Mouse (Mus musculus) WW6 (cell line): ENCODE results near the gene Pyroxd1.
A peak's percentile ranks its signal among the peaks of the same experiment; 100 is the strongest.
"Not testable (repeated sequence)": the region's sequence is repeated elsewhere in the genome, so short reads cannot be mapped to it uniquely, and the experiment has no call there.

Experiments
- DNase-seq: peaks from one replicate; pipeline ENCODE4 v3.0.0-alpha.2; 2013; ENCODE audit warnings: low read depth, low spot score

The Pyroxd1 gene

DNA sequence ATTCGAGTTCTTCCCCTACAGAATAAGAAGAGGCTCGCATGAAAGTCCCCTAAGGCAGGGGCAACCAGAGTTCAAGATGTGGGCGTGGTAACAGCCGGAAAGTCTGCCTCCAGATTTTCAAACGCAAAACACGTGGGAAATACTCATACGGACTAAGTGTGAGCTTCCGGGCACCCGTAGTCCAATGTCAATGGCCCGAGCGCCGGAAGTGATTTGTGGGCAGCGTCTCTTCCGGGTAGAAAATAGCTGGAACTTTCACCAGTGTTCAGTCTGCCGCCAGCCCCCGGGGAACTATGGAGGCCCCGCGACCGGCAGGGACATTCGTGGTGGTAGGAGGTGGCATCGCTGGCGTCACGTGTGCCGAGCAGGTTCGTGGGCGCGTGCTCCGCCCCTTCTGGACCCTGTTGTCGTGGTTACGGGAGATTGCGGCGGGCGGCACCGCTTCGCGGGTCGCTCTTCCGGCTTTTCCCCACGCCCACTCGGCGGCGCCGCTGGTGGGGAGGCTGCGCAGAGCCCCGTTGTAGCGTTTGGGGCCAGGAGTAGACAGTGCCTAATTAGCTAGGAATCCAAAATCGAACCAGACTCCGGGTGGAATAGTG, at the start of gene Pyroxd1:
TSS of gene Pyroxd1 (plus strand) at position 215 of the 599 bp plus-strand sequence.
- peak; percentile 94 for DNase-seq

DNA sequence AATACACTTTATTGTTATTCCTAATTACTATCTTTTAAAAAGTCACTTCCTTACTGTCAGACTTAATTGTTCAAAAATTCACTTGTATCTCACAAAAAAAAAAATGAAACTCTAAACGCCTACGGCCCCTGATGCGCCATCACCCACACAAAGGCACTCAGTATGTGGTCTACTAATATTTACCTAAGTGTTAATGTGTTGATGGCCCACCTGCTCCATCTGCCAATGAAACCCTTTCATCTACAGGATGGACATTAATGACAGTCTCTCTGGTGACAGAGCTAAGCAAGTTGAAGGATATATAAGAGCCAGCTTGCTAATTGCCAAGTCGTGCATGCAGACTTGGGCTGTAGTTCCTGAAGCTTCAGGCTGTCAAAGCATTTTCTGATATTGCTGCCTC, 47.4 kb upstream of the Pyroxd1 start, which contains the start of gene Iapp:
TSS of gene Iapp (plus strand) at position 326 of the 400 bp plus-strand sequence.
- no peak for DNase-seq

DNA sequence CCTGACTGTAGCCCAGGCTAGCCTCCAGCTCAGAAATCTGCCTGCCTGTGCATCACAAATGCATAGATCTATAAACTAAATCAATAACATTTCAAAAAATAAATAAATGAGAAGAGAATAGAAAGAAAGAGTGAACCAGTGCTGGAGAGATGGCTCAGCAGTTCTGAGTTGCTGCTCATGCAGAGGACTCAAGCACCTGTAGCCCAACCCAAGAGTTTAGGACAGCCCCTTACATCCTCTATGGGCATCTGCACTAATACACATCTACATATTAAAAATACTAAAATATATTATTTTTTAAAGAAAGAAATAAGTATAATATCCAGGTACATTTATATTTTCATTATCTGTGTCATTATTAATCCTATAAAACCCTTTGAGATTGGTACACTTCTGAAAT, 40.4 kb upstream of the Pyroxd1 start:
- DNase-seq = no peak

DNA sequence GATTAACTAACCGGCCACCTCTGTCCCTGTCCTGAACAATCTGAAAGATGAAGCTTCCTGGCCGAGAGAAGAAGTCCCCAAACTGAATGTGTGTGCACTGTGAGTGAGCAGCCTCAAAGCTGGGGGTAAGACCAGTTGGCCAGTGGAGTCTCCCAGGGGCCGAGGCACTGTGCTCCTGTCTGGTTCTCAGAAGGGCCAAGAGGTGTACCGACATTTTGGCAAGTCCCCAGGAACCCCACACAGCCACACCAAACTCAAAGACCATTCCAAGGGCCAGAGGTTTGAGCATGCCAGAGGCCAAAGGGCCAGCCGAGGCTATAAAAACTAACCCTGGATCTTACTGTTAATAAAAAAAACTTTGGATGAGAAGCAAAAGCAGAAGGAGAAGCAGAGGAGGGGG, 31.2 kb upstream of the Pyroxd1 start:
- DNase-seq = no peak

DNA sequence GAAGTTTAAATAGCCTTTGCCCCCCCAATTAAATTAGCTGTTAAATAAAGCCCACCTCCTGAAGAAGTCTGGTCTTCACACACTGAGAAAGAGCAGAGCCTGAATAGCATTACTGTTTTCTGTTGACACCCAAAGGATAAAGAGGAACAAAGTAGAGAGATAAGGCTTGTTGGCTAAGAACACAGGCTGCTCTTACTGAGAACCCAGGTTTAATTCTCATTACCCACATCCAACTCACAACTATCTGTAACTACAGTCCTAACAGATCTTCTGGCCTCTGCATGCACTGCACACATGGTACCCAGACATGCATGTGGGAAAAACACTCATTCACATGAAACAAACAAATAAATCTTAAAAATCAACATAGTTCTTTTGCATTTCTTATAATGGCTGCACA, 28.3 kb upstream of the Pyroxd1 start:
- DNase-seq = no peak

DNA sequence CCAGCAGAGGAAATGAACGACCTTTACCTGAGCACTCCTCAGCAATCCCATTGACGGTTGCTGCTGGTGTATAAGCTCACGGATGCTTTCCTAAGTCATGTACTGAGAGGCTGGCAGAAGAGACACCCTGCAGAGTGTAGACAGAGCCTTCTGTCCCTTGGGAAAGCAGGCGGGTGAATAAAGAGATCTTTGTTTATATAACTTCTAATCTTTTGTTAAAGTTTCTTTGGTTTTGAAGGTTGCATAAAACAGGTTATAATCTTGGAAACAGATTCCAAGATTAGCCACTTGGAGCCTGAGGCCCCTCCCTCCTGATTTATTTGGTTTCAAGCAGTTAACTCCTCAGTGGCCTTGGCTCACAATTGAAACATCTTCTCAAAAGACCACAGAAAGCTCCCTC, 22.6 kb upstream of the Pyroxd1 start, which contains the start of gene Slco1a5:
TSS of gene Slco1a5 (minus strand) at position 101 of the 400 bp plus-strand sequence.
- no peak for DNase-seq

DNA sequence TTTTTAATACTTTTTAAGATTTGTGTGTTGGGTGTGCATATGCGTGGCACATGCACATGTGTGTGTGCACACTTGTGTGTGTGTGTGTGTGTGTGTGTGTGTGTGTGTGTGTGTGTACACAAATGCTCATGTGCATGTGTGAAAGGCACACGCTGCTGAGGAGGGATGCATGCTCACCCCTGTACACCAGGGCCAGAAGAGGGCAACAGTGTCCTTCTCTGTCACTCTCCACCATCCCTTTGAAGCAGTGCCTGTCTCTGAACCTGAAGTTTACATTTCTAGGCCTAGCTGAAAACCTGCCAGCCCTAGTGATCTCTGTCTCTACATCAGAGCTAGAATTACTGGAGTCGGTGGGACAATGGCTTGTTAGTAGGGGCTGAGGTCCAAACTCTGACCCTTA, 18.9 kb upstream of the Pyroxd1 start:
- no peak for DNase-seq

DNA sequence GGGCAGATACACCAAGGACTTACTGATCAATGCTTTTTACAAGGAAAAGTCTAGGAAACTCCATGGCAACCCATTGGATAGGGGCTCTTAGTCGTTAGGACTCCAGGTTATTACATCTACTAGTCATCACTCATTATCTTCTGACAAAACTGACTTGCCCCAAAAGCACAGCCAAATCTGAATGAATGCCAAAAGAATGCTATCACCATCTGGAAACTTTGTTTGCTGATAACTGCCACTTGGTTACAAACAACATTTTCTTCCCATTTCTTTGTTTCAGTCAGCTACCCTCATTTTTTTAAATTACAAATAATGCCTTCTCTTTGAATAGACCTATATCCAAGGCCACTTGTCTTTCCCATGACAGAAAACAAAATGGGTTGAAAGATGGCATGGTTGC, 16.3 kb upstream of the Pyroxd1 start:
- no peak for DNase-seq

DNA sequence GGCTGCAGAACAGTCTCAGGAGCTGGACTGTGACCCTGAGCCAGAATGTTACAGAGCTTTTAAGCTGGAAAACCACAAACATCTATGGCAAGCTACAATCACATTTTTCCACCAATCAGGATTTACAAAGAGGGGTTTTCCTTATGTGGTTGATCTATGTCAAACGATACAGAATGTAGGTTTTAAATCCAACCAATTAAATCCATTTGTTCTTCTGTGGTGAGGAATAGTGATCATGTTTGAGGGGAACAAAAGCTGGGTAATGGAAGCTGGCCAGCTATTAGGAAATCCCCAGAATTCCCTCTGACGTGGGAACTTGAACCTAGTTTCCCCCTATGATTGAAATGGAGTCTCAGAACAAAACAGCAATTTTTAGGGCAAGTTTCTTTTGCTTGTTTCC, 6.5 kb upstream of the Pyroxd1 start:
- DNase-seq = no peak

DNA sequence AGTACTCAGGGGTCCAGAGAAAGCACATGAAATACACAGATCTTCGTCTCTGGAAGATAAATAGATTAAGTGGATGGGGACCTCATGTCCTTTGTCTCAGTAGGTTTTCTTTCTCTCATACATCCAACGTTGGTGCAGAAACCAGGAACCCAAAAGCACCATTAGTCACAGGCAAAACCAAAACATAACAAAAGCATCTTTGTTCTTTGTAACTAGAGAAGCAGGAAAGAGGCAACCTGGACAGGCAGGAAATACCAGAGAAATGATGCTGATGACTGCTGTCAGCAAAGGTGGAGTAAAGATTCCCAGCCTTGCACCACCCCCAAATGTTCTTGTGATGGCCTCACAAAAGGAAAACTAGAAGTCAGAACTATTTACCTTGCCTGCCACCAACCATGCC, 5.9 kb upstream of the Pyroxd1 start:
- DNase-seq = no peak

DNA sequence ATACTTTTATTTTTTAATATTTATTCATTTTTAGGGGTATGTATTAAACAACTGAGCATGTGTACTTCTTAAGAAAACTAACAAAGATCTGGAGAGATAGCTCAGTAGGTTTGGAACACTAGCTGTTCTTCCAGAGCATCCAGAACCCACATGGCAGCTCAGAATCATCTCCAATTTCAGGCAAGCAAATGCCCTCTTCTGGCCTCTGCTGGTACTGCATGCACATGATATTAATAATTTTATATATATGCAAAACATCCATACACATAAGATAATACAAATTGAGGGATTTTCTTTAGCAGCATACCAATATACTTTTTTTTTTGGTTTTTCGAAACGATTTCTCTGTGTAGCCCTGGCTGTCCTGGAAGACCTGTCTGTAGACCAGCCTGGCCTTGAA, 1.9 kb upstream of the Pyroxd1 start:
- DNase-seq = no peak

DNA sequence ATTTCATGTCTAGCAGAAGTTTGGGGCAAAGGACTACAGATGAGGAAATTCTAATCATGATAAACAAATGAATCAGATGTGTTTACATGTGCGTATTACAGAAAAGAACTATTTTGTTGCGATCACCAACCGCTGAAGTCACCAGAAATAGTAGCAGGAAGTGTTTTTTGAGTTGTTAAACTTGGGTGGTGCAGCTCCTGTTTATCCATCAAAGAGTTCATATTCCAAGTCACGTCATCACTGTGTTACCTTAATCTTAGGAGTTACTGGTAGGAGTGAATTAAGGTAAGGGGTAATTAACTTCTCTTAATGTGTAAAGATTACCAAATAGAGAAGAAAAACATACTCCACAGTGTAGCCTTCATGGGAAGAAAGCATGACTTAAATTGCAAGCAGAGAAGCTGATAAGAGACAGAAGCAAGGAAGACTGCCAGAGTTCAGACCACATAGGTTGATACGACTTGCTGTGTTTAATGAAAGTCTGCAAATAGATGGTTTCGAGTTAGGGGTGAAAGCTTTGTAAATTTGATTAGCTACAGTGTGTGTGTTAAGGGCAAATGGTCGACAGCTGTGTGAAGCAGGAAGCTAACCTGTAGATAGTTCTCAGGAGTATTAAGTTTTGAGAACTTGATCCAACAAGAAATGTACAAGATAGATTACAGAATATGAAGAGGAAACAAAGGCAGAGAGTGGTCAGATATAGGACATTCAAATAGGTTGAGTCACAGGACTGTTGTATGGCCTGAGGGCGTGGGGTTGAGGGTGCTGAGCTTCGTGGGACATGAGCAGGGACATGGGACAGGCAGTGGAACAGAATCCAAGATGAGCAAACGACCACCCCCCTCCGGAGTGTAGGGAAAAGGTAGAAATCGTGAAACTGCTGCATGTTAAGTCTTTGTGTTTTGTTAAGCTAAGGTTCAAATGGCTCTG, 992 bp downstream of the Pyroxd1 start:
- DNase-seq = no peak

DNA sequence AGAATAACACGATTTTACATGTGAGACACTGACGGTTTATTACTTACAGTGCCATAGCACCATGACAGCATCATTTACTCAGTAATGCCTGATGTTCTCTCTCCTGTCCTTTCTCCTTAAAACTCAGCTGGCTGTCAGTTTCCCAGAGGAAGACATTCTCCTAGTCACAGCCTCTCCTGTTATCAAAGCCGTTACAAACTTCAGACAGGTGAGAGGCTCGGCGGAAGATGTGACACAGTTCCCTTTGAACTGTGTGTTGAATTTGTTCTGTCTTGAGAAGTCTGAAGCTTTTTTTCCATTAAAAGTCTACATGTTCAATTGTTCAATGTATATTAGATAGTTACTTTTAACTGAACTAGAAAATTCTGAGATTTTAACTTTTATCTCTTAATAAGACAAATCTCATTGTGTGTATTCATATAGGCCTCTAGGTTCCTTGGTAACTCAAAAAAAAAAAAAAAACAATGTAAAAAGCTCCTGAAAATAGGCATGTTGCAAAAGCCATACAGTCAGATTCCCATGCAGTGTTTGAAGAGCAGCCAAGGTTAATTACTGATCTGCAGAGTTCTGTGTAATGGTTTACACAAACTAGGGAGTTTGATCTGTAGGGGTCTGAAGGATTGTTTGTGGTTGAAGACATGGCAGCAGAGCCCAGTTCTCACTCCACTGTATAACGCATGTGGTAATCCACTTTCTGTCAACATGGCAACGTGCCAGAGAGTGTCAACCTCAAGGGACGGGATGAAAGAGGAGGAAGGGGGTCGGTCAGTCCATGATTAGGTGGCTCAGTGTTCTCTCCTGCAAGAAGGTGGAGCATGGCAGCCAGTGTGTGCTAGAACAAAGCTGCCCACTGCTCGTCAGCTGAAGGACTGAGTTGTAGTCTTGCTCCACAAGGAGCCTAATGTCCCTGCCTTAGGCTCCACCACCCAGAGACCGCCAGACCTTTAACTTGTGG, 2.3 kb downstream of the Pyroxd1 start:
- no peak for DNase-seq

DNA sequence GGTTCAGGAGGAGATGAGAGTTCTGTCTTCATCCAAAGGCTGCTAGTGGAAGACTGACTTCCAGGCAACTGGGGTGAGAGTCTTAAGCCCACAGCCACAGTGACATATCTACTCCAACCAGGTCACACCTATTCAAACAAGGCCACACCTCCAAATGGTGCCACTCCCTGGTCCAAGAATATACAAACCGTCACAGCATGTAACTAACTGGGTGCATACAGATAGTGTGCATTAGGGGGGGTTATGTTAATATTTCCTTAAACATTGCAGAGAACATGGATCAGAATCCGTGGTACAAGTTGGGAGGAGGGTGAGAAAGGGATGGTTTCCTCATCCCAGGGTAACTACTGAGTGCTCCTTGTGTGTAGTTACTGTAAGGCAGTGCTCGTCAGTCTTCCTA, 6.6 kb downstream of the Pyroxd1 start:
- not testable (repeated sequence) for DNase-seq

DNA sequence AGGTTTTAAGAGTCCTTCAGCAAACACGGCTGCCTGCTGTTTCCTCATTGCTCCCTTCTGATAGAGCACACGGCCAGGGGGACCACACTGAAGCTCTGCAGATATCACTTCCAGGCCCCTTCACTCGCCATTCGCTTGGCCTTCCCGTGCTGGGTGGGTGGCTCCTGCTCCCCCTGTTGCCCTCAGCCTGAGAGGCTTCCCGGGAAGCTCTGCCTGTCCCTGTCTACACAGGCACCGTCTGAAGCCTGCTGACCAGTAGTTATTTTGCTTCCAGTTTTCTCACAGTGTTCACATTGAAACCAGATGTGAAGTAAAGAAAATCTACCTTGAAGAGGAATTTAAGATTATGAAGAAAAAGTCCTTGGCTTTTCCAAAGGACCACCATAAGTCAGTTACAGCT, 11.7 kb downstream of the Pyroxd1 start:
- no peak for DNase-seq

DNA sequence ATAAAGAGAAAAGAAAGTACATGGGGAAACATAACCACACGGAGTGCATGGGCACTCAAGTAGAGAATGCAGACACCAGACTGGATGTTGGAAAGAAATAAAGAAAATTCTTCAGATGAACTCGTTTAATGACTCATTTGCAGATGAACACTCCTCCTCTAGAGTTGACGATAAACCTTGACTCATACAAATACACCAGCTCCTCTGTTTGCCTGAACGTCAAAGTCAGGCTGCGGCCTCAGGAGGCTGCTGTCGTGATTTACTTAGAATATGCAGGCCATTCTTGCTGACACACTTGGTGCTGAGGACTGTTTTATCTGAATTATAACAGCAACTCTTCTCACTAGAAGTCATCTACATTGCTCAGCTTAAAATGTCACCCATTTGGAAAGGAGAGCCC, 16.6 kb downstream of the Pyroxd1 start:
- no peak for DNase-seq

DNA sequence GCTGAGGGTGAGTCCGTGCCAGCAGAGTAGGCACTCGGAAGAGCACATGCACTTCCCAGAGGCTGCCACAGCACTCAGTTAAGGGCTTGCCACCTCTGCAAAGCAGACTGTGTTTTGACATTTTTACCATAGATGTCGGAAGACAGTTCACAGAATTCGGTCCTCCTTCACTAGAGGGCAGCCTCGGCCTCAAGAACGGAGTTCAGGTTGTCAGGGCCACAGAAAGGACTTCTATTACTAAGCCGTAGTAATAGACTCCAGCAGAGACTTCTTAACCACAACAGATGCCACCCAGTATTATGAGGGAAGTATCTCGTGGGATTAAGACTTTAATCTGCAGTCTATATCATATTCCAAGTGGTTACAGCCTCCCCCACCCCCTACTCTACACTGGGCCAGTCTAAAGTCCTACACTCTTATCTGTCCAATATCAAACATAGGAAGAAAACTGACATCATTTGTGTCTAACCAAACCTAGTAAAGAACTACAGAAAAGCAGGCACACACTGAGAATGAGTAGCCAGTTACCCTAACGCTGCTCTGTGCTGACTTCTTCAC, 17.6 kb downstream of the Pyroxd1 start:
- DNase-seq = no peak

DNA sequence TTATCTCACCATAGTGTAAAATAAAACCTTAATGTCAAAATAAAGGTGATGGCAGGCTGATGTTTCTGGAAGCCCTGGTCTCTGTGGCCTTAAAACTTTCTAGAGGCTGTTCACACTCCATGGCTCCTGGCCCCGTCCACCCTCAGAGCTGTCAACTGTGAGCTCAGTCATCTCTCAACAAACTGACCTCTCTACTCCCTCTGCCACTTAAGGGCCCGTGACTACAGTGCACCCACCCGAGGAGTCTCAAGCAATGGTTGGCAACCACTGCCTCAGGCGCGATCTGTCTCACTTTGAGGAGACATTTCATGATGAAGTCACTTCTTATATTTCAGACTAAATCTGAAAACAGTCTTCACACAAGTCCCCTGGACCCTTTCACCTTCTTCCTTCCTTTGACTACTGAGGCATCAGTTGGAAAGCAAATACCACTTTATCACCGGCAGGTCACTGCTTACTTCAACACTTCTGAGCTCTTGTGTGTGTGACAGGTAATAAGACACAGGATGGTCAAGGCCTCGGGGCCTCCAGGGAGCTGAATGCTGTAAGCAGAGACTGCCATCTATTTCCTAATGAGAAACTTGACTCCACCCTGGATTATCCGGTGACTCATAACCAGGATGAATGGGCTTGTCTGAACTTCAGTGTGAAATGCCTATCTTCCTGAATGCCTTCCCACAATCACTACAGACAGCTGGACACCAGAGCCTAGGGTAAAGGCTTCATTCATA, 20.5 kb downstream of the Pyroxd1 start:
- no peak for DNase-seq

DNA sequence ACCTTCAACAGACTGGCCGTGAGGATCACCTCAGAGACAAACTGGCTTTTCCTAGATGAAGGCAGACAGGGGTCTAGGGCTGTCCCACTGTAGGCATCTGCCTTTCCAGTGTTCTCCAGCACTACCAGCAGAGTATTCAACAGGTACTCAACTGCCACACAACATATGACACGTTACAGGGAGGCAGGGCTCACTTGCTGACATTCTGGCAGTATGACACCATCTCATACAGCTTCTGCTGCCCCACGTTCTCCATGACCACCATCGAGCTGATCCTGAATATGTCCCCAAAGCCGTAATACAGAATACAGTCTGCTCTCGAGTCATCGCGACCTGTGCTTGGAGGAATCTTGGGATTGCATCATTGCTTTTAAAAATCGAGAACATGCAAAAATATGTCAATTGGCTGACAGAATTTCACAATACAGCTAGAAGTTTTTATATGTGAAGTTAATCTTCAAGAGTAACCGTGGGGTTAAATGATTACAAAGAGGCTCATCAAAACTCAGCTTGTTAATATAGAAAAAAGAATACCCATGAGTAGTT, 21.1 kb downstream of the Pyroxd1 start:
- DNase-seq = no peak

DNA sequence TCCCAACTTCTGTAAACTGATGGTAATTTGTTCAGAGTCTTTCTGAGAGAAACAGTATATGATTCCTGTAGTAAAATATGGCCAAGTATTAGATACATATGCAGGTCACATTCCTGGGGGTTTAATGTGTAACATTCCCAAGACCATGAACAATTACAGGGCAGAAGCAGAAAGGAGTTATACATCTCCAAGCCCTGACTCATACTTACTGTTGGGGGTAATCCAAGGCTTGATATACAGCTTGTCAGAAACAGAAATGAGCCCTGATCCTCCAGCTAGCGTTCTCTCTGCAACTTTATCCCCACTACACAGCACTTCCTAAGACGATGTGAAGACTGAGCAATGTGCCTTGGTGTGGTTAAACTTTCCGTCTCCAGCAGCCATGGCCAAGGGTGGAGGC, 22.1 kb downstream of the Pyroxd1 start:
- no peak for DNase-seq

DNA sequence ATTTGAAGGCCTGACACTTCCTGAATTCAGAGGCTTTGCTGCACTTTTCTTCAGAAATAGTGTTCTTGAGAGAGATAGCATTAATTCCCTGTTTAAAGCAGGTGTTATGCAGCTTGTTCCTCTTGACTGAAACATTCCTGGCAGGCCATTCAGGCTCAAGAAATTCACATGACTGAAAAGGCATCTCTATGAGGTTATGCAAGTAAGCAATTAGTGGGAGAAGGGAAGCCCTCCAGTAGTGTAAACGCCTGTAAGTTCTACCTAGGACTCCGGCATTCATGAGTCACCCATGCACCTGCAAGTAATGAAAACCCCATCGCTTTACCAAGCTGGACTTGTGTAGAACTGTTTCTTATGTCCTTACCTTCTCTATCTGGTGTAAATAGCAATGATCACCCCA, 24.1 kb downstream of the Pyroxd1 start:
- no peak for DNase-seq
